Mouse (Mus musculus) inflammation-experienced regulatory T-cells, adult 6 months (primary cell): ENCODE data around the gene Abcg8. TPM values are rescaled to one million over a fixed set of nuclear protein-coding genes. Genes with fewer than 3 reads are reported as not detected.

Source experiments
- ATAC-seq: one replicate; pipeline ENCODE4 v1.8.0; 2017
- polyA plus RNA-seq, 3 experiments: library from polyadenylated mRNA; unstranded; fragments of 100-300 nt; shearing (Covaris generic); gene quantifications; one replicate each; pipeline ENCODE4 v1.2.1; 2017

The Abcg8 gene
- polyA plus RNA-seq, 3 experiments from 2014 or later = not detected

DNA sequence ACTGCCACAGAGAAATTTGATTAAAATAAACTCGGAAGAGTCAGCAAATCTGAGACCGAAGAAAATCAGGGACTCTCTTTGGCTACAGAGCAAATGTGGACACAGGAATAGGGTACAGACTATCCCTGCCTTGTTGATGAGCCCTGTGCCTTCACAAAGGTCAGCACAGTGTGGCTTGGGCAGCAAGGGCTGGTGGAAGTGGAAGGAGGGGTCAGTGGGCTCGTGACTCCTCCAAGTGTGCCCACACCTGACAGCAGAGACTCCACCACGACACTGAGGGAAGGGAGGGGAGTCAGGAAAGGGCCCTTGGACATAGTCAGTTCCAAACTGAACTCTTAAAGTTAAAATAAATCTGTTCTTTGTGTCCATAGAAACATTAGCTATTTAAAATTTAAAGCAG is 38.8 kb downstream of the Abcg8 start:
- ATAC-seq = no peak

DNA sequence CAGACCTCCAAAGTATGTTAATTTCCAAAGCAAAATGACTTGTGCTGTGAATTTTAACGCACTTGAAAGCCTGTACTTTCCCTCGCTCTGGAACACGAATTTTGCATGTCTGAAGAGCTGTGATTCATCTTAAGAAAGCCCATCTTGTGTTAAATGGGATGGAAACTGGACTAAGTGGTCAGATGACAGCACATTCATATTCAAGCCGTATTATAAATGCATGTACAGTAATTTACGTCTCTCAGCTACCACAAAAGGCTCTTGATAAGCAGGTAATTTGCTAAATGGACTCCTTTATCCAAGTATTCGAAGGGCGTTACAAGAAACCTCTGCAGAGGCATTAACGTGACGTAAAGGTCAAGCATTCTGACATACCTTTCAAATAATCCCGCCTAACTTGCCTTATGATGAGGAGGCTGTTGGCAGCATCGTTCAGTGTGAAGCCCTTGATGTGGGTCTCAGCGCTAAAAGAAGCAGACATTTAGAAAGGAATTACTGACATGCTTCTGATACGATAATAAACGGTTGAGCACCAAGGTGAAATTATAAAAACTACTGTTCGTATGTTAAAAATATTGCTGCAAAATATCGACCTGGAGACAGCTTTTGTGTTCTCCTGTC is 40.3 kb downstream of the Abcg8 start:
- no peak for ATAC-seq

DNA sequence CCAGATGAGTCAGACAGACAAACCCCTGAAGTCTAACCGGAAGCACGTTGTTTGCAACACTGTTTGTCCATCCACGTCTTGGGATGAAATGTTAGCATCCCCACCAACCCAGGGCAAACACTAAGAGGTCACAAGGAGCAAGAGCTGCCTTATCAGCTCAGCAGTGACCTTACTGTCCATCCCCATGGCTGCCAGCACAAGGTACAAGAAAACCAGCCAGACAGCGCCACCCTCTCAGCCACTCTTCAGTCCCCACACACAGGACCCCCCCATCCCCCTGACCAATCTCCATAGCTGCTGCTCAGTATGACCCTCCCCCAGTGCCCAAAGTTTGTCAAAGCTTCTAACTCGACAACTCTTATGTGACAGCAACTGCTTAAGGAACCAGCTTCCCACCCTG is 41.3 kb downstream of the Abcg8 start:
- ATAC-seq = no peak

DNA sequence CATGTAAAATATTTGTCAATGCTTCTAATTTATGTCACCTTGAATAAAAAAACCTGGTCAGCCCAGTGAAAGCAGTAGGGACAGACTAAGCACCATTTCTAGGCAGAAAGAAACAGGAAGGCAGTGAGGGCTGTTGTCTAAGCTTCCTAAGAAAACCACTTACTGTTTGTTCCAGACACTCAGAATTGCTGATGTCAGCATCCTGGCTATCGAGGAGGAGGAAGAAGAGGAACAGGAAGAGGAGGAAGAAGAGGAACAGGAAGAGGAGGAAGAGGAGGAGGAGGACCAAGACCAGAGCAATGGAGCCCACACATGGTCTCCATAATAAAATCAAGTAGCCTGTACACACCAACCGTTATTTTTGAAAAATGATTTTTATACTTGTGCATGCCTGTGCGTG is 43.0 kb downstream of the Abcg8 start:
- no peak for ATAC-seq

DNA sequence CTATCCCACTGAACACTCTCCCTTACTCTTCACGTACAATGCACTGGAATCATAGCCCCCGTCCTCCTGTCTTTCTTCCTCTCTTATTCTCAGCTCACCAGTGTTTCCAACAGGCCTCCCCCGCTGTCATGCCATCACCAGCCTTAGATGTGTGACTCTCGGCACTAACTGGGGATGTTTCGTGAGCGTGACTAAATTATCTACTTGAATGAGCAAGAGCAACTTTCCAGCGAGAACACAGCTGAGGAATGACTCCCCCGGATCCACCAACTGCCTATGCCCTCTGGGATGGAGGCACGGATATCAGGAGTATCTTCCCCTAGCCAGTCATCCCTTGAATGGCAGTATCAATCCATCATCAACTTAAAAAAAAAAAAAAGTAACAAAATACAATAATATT is 47.9 kb downstream of the Abcg8 start:
- ATAC-seq = no peak

DNA sequence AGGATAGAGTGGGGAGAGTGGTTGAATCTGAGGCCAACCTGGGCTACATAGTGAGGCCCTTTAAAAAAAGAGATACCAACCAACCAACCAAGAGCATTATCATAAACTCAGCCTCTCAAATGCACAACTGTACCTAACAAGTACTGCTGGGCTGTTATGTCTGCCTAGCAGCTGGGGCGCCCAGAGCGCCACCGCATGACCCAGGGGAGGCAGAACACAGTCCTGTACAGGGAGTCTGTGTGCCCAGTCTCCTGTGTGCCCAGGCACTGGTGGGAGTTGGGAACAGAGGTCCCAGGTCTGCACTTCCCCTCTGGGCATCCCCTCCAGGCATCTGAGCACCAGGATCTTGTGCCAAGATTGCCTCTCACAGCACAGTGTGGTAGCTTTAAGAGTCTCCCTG is 49.1 kb downstream of the Abcg8 start:
- ATAC-seq = no peak

DNA sequence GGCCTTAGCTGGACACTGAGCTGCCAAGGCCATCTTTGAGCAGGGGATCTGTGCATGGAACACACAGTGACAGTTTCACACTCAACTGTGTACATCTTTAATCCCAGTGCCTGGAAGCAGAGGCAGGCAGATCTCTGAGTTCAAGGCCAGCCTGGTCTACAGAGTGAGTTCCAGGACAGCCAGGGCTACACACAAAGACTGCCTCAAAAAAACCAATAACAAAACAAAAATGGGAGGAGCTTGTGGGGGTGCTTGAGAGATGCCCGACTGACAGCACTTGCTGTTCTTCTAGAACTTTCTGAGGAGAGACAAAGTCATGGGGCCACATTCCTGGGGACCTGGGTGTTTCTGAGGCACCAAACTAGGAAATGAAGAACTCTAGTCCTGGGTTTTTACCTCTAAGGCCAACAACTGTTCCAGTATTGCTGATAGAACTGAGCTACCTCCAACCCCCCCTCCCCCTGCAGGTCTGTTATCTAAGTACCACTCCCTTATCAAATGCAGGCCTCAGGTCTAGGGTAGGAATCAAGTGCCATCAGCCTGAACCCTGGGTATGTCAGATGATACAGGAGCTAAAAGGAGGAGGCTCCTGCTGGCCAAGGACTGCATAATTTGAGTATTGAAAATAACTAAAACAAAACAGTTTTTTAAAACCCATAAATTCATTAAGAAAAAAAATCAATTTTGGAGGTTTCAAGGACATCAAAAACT is 52.3 kb downstream of the Abcg8 start:
- ATAC-seq = no peak

DNA sequence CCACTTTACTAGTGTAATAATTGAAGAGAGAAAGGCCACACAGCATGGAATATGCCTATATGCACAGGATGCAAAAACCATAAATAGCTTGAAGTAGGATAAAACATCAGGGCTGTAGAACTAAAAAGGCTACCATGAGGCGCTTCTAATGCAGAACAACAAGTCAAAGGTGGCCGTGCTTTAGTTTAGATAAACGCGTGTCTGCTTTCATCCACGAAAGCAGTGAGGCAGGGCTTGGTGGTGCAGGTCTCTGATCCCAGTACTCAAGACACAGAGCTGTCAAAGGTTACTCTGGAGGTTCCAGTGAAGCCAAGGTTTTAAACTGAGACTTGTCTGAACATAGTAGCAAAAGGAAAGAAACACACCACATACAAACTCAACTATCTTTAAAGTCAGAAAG is 53.0 kb downstream of the Abcg8 start:
- ATAC-seq = no peak

DNA sequence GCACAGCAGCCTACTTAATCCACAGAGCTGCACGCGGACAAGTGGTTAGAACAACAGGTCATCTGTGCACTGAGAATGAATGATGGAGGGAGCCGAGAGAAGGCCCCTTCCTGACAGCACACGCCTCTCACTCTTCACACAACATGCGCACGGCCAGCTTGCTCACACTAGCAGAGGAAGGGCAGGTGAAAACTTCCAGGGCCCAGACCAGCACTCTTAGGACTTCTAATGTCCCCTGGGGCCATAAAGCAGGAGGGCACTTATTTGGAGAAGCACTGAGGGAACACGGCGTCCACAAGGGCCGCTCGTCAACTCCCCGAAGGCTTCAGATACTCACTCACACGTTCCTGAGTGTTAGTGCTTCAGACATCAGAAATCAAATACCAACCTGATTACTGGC is 55.3 kb downstream of the Abcg8 start:
- ATAC-seq = no peak

DNA sequence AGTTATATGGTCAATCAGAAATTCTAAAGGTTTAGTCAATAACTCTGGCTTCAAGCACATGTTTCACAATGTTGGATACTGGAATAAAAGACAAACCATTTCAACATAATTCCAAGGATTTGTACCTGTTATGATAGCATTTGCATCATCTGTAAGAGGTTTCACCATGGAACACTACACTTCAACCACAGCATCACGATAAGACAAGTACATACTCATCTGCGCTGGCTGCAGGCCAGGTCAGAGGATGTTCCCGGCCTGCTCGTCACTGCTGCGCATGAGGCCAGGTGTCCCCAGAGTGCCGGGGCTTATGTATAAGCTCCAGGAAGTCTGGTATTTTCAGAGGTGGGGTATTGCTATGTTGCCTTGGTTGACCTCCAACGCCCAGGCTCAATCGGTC is 56.5 kb downstream of the Abcg8 start:
- no peak for ATAC-seq

DNA sequence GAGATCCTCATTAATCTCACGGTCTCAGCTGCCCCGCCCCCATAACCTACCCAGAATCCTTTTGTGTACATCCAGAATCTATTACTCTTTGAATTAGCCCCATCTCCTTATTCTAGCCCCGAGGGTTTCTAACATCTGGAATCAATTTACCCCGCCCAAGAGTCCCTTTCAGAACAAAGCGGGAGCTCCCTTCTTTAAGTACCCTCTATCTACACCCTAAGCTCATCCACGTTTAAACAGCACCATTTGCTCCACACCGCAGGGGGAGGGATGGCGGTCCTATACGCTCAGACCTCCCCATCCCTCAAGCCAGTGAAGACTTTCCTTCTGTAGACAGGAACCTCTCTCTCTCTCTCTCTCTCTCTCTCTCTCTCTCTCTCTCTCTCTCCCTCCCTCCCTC is 60.6 kb downstream of the Abcg8 start:
- ATAC-seq = no peak

DNA sequence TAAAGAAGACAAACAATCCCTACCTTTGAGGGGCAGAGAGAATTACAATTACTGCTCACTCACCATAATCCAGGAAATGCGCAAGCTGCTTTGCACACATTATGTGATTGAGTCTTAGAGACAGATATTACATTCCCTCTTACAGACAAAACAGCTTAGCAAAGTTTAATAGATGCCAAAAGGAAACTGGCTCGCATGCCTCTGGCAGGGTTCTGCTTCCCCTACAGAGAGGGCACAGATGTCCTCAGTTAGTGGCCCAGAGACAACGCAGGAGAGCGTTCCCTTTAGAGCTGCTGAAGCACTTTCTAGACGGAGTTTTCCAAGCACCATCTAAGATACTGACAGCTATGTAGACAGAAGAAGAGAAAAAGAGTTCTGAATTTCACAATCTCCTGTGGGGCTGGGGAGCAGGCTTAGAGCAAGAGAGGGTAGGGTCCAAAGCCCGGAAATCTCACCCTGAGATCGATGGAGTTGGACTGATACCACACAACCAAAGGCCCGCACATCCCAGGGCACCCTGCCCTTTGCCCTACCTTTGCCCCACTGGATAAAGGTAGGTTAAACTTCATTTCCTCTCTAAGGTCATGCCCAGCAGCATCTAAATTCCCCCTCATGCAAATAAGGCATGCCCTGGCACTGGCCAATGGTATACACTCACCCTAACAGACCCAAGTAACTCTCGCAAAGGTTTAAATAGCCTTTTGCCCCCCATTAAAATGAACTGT is 62.1 kb downstream of the Abcg8 start:
- no peak for ATAC-seq

DNA sequence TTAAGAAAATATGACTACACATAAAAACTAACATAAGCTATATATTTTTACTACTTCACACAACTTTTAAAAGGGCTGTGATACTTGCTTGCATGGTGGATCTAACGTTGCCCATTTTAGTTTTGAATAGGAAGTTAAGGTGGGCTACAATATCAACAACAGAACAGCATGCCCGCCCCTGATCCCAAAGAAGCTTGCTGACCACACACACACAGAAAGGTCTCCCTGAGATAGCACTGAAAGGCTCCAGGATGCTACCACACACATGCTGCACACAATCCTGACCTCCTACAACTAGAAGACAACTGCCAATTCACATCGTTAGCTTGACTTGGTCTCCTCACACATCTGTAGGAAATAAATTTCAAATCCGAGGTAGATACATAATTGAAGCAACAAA is 68.2 kb downstream of the Abcg8 start:
- no peak for ATAC-seq

DNA sequence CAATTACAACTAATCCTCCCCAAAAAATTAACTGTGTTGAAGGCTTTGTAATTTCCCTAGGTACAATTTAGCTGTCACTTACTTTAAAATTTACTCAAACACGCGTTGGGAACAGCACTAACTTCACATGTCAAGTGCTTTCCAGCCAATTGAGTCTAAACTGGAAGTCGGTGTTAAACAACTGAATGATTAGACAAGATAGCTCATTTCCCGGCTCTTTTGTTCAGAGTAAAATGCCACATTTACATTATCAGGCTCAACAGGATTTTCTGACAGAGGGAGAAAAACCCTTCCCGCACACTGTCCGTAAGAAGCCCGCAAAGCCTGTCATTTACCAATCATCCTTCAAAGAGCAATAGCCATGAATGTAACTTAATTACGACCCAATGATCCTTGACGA is 68.9 kb downstream of the Abcg8 start:
- no peak for ATAC-seq

DNA sequence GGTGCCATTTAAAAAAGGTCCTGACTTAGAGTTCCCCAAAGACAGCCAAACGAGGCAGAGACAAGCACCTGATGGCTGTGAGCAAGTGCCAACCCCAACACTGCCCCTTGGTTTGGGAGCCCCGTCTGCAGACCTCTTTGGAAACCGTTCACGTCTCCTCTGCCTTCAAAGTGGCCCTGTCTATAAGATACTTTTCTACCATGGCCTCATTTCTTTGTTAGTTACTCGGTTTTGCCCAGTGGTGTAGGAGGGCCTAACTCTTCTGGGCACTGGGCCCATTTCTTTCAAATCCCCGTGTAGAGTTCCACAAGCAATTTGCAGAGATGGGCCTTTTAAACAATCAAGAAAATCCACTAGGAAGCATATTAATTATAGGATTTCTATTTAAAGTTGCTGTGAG is 71.1 kb downstream of the Abcg8 start:
- no peak for ATAC-seq

DNA sequence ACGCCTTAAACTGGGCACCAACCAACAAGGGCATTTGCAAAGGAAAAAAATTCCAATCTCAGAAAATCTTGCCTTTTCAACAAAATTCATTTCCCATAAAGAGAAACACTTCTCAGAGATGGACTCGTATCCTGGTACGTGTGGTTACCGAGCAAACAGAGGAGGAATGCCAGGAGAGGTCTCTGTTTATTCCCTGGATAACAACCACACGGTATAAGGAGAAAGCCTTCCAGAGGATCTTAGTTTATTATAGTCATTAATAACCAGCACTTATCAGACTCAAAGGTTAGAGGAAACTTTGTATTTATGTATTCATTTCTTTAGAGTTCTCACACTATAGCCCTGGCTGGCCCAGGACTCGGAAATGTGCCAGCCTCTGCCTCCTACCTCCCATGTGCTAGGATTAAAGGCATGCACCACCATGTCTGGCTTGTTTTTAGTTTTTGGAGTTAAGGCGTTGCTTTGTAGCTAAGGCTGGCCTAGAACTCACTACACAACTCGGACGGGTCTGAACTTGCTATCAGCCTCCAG is 72.1 kb downstream of the Abcg8 start:
- ATAC-seq = no peak

DNA sequence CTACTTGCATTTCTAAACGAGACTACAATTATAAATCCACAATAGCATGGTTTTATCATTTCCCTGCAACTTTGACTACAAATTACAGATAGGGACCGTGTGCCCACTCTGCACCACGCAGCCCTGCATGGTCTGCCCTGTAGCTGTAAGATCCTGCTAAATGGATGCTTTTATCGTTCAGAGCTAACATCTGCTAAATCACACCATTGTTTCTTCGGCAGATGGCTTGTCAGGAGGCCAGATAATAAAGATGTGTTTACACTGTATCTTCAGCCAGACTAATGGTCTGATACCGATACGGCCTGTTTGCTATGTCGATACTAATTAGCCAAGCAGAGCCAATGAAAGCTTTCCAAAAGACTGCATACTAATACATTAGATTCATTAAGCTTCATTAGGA is 73.2 kb downstream of the Abcg8 start:
- no peak for ATAC-seq

Other genes with a start within 250 kb of the Abcg8 start
- 100 to 1,000 TPM in 2 of 3 experiments, 10 to 100 TPM in 1; 19.3 to 113 (median 105) TPM for gene Thada, start 210.1 kb upstream of the Abcg8 start, polyA plus RNA-seq
- not detected for gene Plekhh2, start 164.4 kb upstream of the Abcg8 start, polyA plus RNA-seq
- 1 to 10 TPM in 2 of 3 experiments, under 1 TPM in 1; 0.79 to 1.9 (median 1.6) TPM for gene Dync2li1, start 49.8 kb upstream of the Abcg8 start, polyA plus RNA-seq
- gene Abcg5, start 6.7 kb downstream of the Abcg8 start, polyA plus RNA-seq = under 1 TPM in 1 of 3 experiments, not detected in 2; 0.49 TPM
- gene Lrpprc, start 114.5 kb downstream of the Abcg8 start, polyA plus RNA-seq = 10 to 100 TPM in 2 of 3 experiments, 1 to 10 TPM in 1; 9.5 to 13.4 (median 11.6) TPM